Mouse (Mus musculus) frontal cortex, postnatal 14 days (tissue): ENCODE data around the gene Tnfsf12.

ENCODE experiments used
- DNase-seq, 2 experiments: peaks; one replicate each; pipeline ENCODE4 v3.0.0; 2022; ENCODE audit warnings: low spot score in 2 of 2

Tnfsf12 gene

DNA sequence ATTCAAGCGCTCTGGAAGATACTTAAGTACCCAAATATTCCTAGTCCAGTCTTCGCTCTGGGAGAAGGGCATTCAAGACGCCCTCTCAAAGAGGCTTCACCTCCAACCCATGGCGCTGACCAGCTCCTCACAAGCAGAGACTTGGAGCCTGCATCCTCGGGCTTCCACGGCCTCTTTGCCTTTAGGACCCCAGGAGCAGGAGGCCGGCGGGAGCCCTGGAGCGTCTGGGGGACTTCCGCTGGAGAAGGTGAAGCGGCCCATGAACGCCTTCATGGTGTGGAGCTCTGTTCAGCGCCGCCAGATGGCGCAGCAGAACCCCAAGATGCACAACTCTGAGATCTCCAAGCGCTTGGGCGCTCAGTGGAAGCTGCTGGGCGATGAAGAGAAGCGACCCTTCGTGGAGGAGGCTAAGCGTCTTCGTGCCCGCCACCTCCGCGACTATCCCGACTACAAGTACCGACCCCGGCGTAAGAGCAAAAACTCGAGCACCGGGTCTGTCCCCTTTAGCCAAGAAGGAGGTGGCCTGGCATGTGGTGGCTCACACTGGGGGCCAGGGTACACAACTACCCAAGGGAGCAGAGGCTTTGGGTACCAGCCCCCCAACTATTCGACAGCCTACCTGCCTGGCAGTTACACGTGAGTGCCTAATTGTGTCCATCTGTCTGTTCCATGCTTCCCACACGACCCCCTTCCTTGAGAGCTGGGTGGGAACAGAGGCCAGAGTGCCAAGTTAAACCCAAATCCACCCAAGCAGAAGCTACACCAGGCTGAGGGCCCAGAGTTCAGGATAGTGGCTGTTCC lies 40.2 kb downstream of the Tnfsf12 start, which contains the start of gene Sox15:
Gene Sox15 (plus strand): TSS at position 51 of the 801 bp plus-strand sequence.
- peak in 1 of 2 experiments; percentile 69 for DNase-seq

DNA sequence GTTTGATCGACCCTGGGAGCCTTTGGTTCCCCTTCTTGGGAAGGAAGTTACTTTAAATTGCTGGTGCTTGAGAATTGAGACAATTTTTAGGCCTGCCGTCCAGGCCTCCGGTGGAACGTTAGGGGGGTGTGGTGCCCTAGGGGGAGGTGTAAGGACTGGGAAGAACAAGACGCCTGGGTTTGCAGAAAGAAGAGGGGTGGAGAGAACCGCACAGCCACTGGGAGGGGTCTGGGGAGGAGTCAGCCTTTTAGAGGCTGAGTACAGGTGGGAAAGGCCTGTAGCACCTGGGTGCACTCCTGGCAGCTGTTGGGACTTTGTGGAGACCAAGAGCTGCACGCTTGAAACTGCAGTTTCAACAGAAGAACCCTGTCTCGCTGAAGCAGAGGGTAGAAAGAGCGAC lies 40.9 kb downstream of the Tnfsf12 start:
- DNase-seq: no peak

DNA sequence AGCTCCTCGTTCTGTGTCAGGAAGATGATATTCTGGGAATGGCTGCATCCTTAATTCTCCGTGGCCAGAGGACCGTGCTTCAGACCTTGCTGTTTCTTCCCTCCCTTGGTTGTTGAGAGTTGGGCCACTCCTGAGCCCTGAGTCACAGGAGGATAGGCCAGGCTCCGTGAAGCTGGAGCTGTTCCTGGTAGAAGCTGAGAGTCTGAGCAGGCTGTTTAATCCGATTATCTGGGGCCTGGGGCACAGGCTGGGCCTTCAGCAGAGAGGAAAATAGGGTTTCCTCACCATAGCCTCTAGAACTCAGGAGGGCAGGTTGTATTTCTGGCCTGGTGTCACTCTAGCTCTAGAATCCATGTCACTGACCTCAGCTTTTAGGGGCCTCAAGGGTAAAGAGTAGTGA lies 42.2 kb downstream of the Tnfsf12 start:
- DNase-seq: no peak

DNA sequence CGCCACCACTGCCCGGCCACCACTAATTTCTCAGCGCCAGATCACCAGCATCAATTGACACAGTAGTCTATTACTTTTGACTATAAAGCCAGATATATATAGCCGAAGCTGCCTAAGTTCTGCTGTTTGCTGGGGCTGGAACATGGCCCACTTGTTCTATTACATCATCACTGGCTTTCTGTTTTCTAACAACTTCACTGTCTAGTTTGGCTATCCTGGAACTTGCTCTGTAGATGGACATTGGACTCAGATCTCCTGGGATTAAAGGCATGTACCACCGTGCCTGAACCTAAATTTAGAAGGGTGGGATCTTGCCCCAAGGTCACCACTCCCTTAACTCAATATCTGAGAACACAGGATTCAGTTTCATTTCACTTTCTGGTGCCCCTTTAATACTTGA lies 49.8 kb downstream of the Tnfsf12 start:
- no peak for DNase-seq
